Mouse (Mus musculus) NIH3T3 (cell line): ENCODE results near the gene Clpx.

ENCODE experiments used
- DNase-seq: peaks from one replicate; pipeline ENCODE4 v3.0.0-alpha.2; 2012; ENCODE audit warnings: low read depth

The Clpx gene

DNA sequence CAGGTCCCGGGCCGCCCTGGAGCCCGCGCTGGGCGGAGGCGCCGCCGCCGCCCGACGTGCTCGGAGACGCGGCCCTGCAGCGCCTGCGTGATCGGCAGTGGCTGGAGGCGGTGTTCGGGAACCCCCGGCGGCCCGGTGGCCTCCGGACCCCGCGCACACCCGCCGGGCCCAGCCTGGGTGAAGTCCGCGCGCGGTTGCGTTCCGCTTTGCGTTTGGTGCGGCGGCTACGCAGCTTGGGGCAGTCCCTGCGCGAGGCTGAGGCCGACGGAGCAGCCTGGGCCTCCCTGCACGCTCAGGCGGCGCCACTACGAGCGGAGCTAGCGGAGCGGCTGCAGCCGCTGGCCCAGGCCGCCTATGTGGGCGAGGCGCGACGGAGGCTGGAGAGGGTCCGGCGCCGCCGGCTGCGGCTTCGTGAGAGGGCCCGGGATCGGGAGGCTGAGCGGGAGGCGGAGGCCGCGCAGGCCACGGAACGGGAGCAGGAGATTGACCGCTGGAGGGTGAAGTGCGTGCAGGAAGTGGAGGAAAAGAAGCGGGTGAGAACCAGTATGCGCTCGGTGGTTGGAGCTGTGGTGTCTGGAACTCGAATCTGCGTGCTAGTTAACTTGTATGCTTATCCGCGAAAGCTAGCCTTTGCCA lies 52.5 kb downstream of the Clpx start:
- DNase-seq: peak; percentile 49

DNA sequence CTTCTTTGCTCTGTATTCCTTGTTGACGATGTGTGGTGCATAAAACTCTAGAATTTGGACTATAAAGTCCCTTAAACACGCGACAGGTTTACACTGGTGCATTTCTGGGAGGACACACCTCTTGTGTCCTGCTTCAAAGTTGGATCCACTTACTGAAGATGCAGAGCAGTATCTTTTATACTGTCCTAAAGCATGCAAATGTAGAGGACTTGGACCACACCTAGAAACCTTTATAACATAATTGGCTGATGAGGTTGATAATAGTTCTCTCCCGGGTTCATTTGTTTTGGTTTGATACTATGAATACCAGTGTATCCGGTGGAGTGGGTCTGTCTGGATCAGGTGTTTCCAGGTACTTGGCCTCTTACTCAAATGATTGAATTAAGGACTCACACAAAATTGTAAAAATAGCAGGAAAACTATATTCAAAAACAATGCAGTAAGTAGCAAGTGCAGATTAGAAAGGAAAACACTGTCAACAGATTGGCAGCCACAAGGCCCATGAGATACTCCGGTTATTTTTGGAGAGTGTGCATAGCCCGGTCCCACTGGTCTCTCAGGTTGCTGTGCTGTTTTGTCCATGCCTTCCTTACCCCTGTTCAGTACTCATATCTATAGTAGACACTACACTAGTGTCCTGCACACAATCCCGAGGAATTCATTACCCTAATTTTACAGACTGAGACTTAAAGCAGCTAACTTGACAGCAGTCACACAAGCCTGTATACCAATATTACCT lies 53.2 kb downstream of the Clpx start:
- DNase-seq: no peak

GRCm38 (mm10) chr9:65353251-65353650 lies 59.2 kb downstream of the Clpx start:
- DNase-seq: no peak

GRCm38 (mm10) chr9:65356561-65356960 lies 62.5 kb downstream of the Clpx start:
- DNase-seq: no peak

DNA sequence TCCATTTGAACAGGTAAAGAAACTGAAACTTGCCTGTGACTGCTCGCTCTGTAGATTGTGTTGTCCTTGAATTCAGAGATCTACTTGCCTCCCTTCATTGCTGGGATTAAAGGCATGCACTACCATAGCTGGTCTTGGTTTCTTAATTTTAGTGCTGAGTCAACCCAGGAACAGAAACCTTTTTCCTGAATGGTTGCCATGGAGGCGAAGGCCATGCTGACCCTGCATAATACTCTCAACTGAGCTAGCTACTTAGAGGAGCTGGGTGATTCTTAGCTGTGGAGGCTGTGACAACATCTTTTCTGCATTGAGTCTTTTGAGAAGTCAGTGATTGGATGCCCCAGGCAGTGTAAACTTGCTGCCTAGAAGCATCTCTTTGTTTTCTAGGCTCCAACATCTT lies 62.9 kb downstream of the Clpx start:
- no peak for DNase-seq

DNA sequence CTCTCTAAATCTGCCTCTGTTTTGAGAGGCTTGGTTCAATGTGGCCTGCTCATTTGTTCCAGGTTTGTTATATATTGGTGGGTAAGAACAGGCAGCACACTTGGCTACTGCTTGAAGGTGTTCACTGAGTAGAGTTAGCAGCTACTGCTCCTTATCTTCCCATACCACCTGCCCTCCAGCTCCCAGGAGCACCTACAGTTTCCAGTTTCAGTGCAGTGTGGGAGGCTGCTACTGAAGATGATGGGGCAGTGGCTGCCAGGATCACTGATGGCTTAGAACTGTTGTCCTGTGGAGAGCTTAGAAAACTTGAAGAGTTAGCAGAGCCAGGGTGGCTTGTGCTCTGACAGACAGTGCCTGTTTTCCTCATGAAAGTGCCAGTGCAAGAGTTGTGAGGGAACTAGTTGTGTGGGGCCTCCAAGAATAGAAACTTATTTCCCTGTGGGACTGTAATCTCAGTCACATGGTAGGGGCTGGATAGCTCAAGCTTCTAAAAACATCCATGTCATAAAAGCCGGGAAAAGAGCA lies 65.0 kb downstream of the Clpx start:
- DNase-seq: no peak

GRCm38 (mm10) chr9:65360641-65361448 lies 66.8 kb downstream of the Clpx start, which contains the start of gene Ubap1l:
TSS of gene Ubap1l (plus strand) at chr9:65361041.
- DNase-seq: no peak

- no peak for DNase-seq
Observed at GRCm38 (mm10) chr9:65363684-65364083, 69.6 kb downstream of the Clpx start.

GRCm38 (mm10) chr9:65365721-65366120 lies 71.7 kb downstream of the Clpx start:
- DNase-seq: no peak

DNA sequence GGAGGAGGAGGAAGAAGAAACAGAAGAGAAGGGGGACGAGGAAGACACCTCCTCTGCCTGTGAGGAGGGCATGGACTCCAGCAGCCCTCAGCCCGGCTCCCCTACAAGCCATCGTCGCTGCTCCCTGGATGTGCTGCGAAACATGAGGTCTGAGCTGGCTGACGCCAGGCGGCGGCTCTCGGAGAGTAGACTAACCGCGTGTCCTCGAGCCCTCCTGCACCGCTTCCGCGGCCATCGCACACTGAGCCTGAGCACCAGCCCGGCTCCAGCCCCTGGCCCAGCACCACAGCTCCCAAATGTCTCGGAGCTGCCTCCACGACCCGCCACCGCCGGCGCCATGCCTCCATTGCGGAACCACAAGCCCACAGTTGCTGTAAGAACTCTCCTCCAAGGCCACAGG lies 77.7 kb downstream of the Clpx start:
- no peak for DNase-seq

- peak; percentile 58 for DNase-seq
Observed at GRCm38 (mm10) chr9:65372449-65372848, 78.4 kb downstream of the Clpx start.

- DNase-seq: no peak
Observed at GRCm38 (mm10) chr9:65374468-65375162, 80.6 kb downstream of the Clpx start.

GRCm38 (mm10) chr9:65375163-65375934 lies 81.3 kb downstream of the Clpx start:
- DNase-seq: peak; percentile 16
